Mouse (Mus musculus) stomach, embryonic 16.5 days (tissue): ENCODE measurements at regions not wholly inside any gene's neighbourhood (a gene's known extent, or its start where the extent isn't known, plus 50 kb on each side); places are given as distances from the start of the nearest gene placed in this dataset.

ENCODE experiments used
- ATAC-seq: fragments of 200-750 bp; cut with Nextera tagmentation; 2 replicates; pipeline ENCODE4 v1.8.0; 2017; ENCODE audit warnings: moderate number of reproducible peaks, moderate TSS enrichment; ENCODE audit not compliant: insufficient read depth, low FRiP score
- H3K27ac ChIP-seq: fragments of 300-500 bp; sonication (generic); 2 replicates; pipeline ENCODE4 v1.5.1; 2014; ENCODE audit warnings: low read length
- H3K27me3 ChIP-seq: fragments of 300-500 bp; sonication (generic); 2 replicates; pipeline ENCODE4 v1.6.1; 2014; ENCODE audit warnings: low read length, control low read depth, mixed read lengths; ENCODE audit not compliant: control insufficient read depth, insufficient read depth
- H3K36me3 ChIP-seq: fragments of 300-500 bp; sonication (generic); 2 replicates; pipeline ENCODE4 v1.6.1; 2014; ENCODE audit warnings: low read length; ENCODE audit not compliant: control insufficient read depth, insufficient read depth
- H3K4me1 ChIP-seq: fragments of 300-500 bp; sonication (generic); 2 replicates; pipeline ENCODE4 v1.6.1; 2014; ENCODE audit warnings: low read length, control low read depth, mixed read lengths; ENCODE audit not compliant: control insufficient read depth, insufficient read depth
- H3K4me2 ChIP-seq: fragments of 300-500 bp; sonication (generic); 2 replicates; pipeline ENCODE4 v1.6.1; 2014; ENCODE audit warnings: low read depth, low read length, mixed read lengths
- H3K4me3 ChIP-seq: fragments of 300-500 bp; sonication (generic); replicated peaks from 2 replicates; pipeline ENCODE4 v1.5.1; 2014; ENCODE audit warnings: mild to moderate bottlenecking, low read length
- H3K9ac ChIP-seq: fragments of 300-500 bp; sonication (generic); 2 replicates; pipeline ENCODE4 v1.6.1; 2014; ENCODE audit warnings: low read length
- H3K9me3 ChIP-seq: fragments of 300-500 bp; sonication (generic); replicated peaks from 2 replicates; pipeline ENCODE4 v1.6.1; 2016; ENCODE audit warnings: low read length, control low read depth; ENCODE audit not compliant: control insufficient read depth
- WGBS: fragments of 180-500 bp; shearing (Covaris S2); extraction: QIAGEN DNeasy Blood & Tissue Kit; methylation state at CpG from one replicate; pipeline ENCODE4 v1.1.7; 2014; 5-methylcytosine and 5-hydroxymethylcytosine counted together

- Histone ChIP-seq H3K9me3 (no peaks in the 10 kb centered on the region), H3K27ac (no peak overlapping the region), H3K4me3 (no peak overlapping the region), H3K27me3 (no peaks in the 10 kb centered on the region), H3K9ac (no peak overlapping the region), H3K36me3 (no peaks in the 10 kb centered on the region), H3K4me1 (no peaks in the 10 kb centered on the region), H3K4me2 (no peak overlapping the region)
- 54% methylated on average over 3 of the region's 3 CpGs for WGBS
- ATAC-seq = no peak
Measured at GRCm38 (mm10) chr7:134607886-134608285, 62.6 kb upstream of the Dock1 start.

- Histone ChIP-seq H3K4me3 (no peak overlapping the region), H3K27me3 (no peaks in the 10 kb centered on the region), H3K9ac (no peak overlapping the region), H3K4me1 (no peaks in the 10 kb centered on the region), H3K27ac (no peak overlapping the region), H3K36me3 (no peaks in the 10 kb centered on the region), H3K9me3 (no peaks in the 10 kb centered on the region), H3K4me2 (no peak overlapping the region)
- ATAC-seq = no peak
- 57% methylated on average over 2 of the region's 2 CpGs for WGBS
Measured at GRCm38 (mm10) chr7:134610159-134610558, 60.3 kb upstream of the Dock1 start.

GRCm38 (mm10) chr7:134611371-134611770 is 59.1 kb upstream of the Dock1 start:
- no peaks in the 10 kb centered on the region for H3K27me3 ChIP-seq
- no peak for ATAC-seq
- 45% methylated on average over 9 of the region's 9 CpGs for WGBS
- no peaks in the 10 kb centered on the region for H3K36me3 ChIP-seq
- H3K4me3 ChIP-seq = no peak overlapping the region
- no peak overlapping the region for H3K4me2 ChIP-seq
- no peak overlapping the region for H3K9ac ChIP-seq
- no peak overlapping the region for H3K27ac ChIP-seq
- H3K9me3 ChIP-seq = no peaks in the 10 kb centered on the region
- no peaks in the 10 kb centered on the region for H3K4me1 ChIP-seq

DNA sequence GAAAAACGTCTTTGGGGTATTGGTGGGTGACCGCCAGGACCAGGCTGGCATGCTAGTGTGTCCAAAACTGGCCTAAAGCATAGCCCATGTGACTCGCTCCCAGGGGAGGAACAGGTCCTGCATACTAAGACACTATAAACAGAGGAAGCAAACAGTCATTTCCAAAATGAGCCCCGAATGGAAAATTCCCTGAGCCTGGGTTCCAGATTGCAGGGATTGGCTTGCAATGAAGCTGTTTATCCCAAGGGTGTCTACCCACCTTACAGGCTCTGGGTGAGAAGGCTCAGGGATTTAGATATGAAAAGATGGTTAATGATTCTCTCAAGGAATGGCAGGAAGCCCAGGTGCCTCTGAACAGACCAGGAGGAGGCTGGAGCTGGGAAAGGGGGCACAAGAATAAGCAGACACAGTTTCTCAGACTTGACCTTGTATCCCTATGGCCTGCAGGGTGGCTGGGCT is 58.2 kb upstream of the Dock1 start:
- no peak for ATAC-seq

DNA sequence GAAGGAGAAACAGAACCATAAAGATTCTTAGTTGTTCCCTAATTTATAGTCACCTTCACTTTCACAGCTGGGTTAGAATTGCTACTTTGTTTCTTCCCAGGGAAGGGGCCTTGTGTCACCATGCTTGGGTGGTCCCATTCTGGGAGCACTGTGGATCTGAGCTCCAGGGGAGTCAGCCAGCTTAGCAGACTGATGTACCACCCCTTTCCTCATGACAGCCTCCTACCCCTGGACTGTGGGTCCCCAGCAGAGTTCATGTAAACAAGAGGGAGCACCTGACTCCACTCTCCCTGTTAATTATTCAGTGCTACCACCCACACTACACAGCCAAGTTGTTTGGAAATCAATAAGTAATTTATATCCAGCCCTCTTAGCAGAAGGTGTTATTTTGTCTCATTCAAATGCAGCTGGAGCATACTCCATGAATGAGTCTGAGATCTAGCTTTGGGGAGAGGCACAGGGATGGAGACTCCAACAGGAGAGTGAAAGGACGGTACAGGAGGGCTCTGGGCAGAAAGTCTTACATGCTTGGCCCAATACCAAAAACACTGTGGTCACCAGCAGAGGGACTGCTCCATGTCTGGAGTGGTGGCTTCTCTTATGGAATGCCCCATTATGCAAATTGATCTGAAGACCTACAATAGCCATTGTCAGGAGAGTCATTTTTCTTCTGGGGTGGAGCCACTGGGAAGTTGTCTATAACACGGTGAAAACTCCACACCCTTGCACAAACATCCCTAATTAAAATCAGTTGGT is 51.1 kb upstream of the Dock1 start:
- no peak overlapping the region for H3K27ac ChIP-seq
- no peaks in the 10 kb centered on the region for H3K27me3 ChIP-seq
- no peak overlapping the region for H3K9ac ChIP-seq
- H3K9me3 ChIP-seq = no peaks in the 10 kb centered on the region
- H3K4me2 ChIP-seq = no peak overlapping the region
- no peaks in the 10 kb centered on the region for H3K4me1 ChIP-seq
- H3K4me3 ChIP-seq = no peak overlapping the region
- no peak for ATAC-seq
- no peaks in the 10 kb centered on the region for H3K36me3 ChIP-seq
- 33% methylated on average over 2 of the region's 2 CpGs for WGBS

More for the DNA sequence above, 58.2 kb upstream of the Dock1 start:
- Histone ChIP-seq H3K27me3 (no peaks in the 10 kb centered on the region), H3K4me3 (no peak overlapping the region), H3K9ac (no peak overlapping the region), H3K27ac (no peak overlapping the region), H3K4me1 (no peaks in the 10 kb centered on the region), H3K36me3 (no peaks in the 10 kb centered on the region), H3K9me3 (no peaks in the 10 kb centered on the region), H3K4me2 (no peak overlapping the region)
- WGBS = 63% methylated on average over 4 of the region's 4 CpGs

- WGBS = 84% methylated on average over 5 of the region's 5 CpGs
Measured at GRCm38 (mm10) chr7:134620006-134620405, 50.4 kb upstream of the Dock1 start.

More at GRCm38 (mm10) chr7:134620006-134620405, 50.4 kb upstream of the Dock1 start:
- Histone ChIP-seq H3K9me3 (no peaks in the 10 kb centered on the region), H3K9ac (no peak overlapping the region), H3K27me3 (no peaks in the 10 kb centered on the region), H3K27ac (no peak overlapping the region), H3K4me2 (no peak overlapping the region), H3K4me1 (no peaks in the 10 kb centered on the region), H3K4me3 (no peak overlapping the region), H3K36me3 (no peaks in the 10 kb centered on the region)
- ATAC-seq = no peak
